Mouse (Mus musculus) bone marrow, adult 2 months (tissue): ENCODE data around the gene Zfp334.

Experiments
- CTCF ChIP-seq: fragments of 200-500 bp; IDR thresholded peaks from 2 replicates; pipeline ENCODE4 v1.5.1; 2011; ENCODE audit warnings: low read length, control low read depth; ENCODE audit not compliant: control insufficient read depth, insufficient read depth
- POLR2A ChIP-seq: fragments of 200-500 bp; IDR thresholded peaks from 2 replicates; pipeline ENCODE4 v1.6.1; 2011; ENCODE audit warnings: low read depth, mild to moderate bottlenecking, control low read depth, low read length, borderline replicate concordance; ENCODE audit not compliant: control insufficient read depth

GRCm38 (mm10) chr2:165329703-165330102 is 58.4 kb downstream of the Zfp334 start:
- no peak for TF ChIP-seq CTCF
- TF ChIP-seq POLR2A, result no peak
